Mouse (Mus musculus) adrenal gland, postnatal 10 days (tissue): Measurements from ENCODE around the gene Bicc1. TPM values are rescaled to one million over a fixed set of nuclear protein-coding genes. Genes with fewer than 3 reads are reported as not detected.

ENCODE experiments used
- DNase-seq: peaks from one replicate; pipeline ENCODE4 v3.0.0; 2021; ENCODE audit warnings: mixed read lengths
- total RNA-seq, 2 experiments: library from RNA; stranded (reverse); gene quantifications; 2 replicates each; pipeline ENCODE4 v1.2.3; 2021

Bicc1 gene
- total RNA-seq, 2 experiments from 2014 or later: 21.8 to 22.7 TPM

GRCm38 (mm10) chr10:71120769-71121165, 38.7 kb downstream of the Bicc1 start:
- DNase-seq: peak; percentile 25

- no peak for DNase-seq
These were observed 39.3 kb downstream of the Bicc1 start for GRCm38 (mm10) chr10:71120121-71120768.

- no peak for DNase-seq
These were observed 40.2 kb downstream of the Bicc1 start for GRCm38 (mm10) chr10:71119120-71119847.

- no peak for DNase-seq
These were observed 41.7 kb downstream of the Bicc1 start for GRCm38 (mm10) chr10:71117766-71118165.

- no peak for DNase-seq
These were observed 45.1 kb downstream of the Bicc1 start for GRCm38 (mm10) chr10:71114260-71114920.

- no peak for DNase-seq
These were observed 52.9 kb downstream of the Bicc1 start for GRCm38 (mm10) chr10:71106491-71107205.

GRCm38 (mm10) chr10:71104791-71105190, 54.7 kb downstream of the Bicc1 start:
- DNase-seq: no peak

- no peak for DNase-seq
These were observed 58.5 kb downstream of the Bicc1 start for GRCm38 (mm10) chr10:71100815-71101499.

- no peak for DNase-seq
These were observed 64.7 kb downstream of the Bicc1 start for GRCm38 (mm10) chr10:71094707-71095254.

- no peak for DNase-seq
These were observed 66.2 kb downstream of the Bicc1 start for GRCm38 (mm10) chr10:71093312-71093711.

GRCm38 (mm10) chr10:71087359-71087716, 72.2 kb downstream of the Bicc1 start:
- no peak for DNase-seq

- no peak for DNase-seq
These were observed 72.7 kb downstream of the Bicc1 start for GRCm38 (mm10) chr10:71086571-71087358.

GRCm38 (mm10) chr10:71082986-71083385, 76.5 kb downstream of the Bicc1 start:
- DNase-seq: no peak

- no peak for DNase-seq
These were observed 80.6 kb downstream of the Bicc1 start for GRCm38 (mm10) chr10:71078856-71079255.

GRCm38 (mm10) chr10:71065009-71065408, 94.5 kb downstream of the Bicc1 start:
- DNase-seq: no peak

- DNase-seq: no peak
These were observed 94.9 kb downstream of the Bicc1 start for GRCm38 (mm10) chr10:71064576-71064975.

- DNase-seq: no peak
These were observed 97.3 kb downstream of the Bicc1 start for GRCm38 (mm10) chr10:71062151-71062550.

GRCm38 (mm10) chr10:71060269-71060668, 99.2 kb downstream of the Bicc1 start:
- no peak for DNase-seq

- peak; percentile 80 for DNase-seq
These were observed 100.8 kb downstream of the Bicc1 start for GRCm38 (mm10) chr10:71058616-71059247.

GRCm38 (mm10) chr10:71058070-71058469, 101.4 kb downstream of the Bicc1 start:
- DNase-seq: no peak
